Mouse (Mus musculus): ENCODE measurements around the gene Hsd17b3. TPM values are rescaled to one million over a fixed set of nuclear protein-coding genes. Genes with fewer than 3 reads are reported as not detected.
A peak's percentile ranks its signal among the peaks of the same experiment; 100 is the strongest.

Gene Hsd17b3
- polyA plus RNA-seq, 1 experiment from 2014 or later: not detected

GRCm38 (mm10) chr13:64038114-64038513 is 50.9 kb downstream of the Hsd17b3 start:
- H3K27ac ChIP-seq (replicated peaks): no peak overlapping the region
- peaks cover 47% of the 10 kb centered on the region for H3K27me3 ChIP-seq
- H3K9me3 ChIP-seq: no peaks in the 10 kb centered on the region
- ATAC-seq (ENCODE audit: low FRiP score, low read depth): no peak
- H3K4me2 ChIP-seq (replicated peaks): no peak overlapping the region
- H3K4me3 ChIP-seq: no peak overlapping the region
- 0 out of 2 replicates have a peak, but pooled peaks cover 4% of the 10 kb centered on the region for H3K4me1 ChIP-seq
- no peak overlapping the region for H3K9ac ChIP-seq (replicated peaks)
- H3K36me3 ChIP-seq: no peaks in the 10 kb centered on the region

DNA sequence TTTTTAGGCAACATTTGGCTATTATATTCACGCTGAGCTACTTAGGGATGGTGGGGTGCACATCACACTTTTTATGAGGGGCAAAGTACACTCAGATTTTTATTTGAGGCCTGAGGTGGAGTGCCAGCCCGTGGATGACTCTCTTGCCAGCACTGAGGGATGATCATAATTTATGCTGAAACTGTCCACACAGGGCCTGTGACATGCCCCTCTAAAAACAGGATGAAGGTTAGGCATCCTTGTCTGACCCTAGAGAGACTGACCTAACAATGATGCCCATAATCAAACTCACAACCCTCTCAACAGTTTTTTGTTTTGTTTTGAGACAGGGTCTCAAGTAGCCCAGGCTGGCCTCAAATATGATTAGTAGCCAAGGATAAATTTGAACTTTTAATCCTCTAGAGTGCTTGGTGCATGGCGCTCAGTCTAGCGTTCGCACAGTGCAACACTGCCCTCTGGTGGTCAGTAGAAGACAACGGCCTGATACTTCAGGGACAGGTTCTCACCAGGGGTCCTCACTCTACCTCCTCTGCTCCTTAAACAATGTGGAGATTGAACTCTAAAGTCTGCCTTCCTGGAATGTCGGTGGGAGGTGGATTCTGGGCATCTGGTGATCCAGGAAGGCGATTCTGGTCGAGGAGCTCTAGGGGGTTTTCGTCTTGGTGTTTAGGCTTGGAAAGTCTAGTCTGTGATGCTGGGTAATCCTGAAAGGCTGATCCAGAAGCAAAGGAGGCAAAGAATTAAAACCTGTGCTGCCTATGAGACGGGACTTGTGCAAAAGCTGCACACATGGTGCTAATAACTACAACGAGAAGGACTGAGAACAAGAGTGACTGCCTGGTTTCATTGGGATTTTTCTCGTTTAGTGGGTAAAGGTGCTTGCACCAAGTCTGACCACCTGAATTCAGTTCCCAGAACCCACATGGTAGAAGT is 52.7 kb downstream of the Hsd17b3 start:
- H3K9ac ChIP-seq (replicated peaks): no peak overlapping the region
- peaks cover 47% of the 10 kb centered on the region for H3K27me3 ChIP-seq
- no peak overlapping the region for H3K27ac ChIP-seq (replicated peaks)
- ATAC-seq (ENCODE audit: low FRiP score, low read depth): peak; percentile 87
- H3K9me3 ChIP-seq: no peaks in the 10 kb centered on the region
- 0 out of 2 replicates have a peak, but pooled peaks cover 4% of the 10 kb centered on the region for H3K4me1 ChIP-seq
- no peak overlapping the region for H3K4me2 ChIP-seq (replicated peaks)
- H3K4me3 ChIP-seq: no peak overlapping the region
- H3K36me3 ChIP-seq: no peaks in the 10 kb centered on the region
- 18% methylated on average over 13 of the region's 13 CpGs for WGBS

DNA sequence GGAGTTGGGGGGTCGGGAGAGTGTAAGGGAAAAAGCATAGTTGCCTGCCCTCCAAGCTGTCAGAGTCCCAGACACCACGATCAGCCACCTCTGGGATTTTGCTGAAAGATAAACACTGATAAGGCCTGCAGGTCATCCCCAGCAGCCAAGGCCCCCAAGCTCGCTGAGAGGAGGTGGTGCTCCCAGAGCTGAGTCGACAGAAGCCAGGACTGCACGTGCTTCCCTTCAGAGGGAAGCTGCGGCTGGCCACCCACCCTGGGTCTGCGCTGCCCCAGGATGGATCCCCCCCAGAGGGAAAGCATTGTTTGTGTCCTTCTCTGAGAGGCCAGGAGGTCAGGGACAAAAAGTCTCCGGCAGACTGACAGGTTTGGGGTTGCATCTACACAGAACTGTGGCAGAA is 54.0 kb downstream of the Hsd17b3 start:
- no peak overlapping the region for H3K9ac ChIP-seq (replicated peaks)
- no peak overlapping the region for H3K27ac ChIP-seq (replicated peaks)
- H3K4me2 ChIP-seq (replicated peaks): no peak overlapping the region

DNA sequence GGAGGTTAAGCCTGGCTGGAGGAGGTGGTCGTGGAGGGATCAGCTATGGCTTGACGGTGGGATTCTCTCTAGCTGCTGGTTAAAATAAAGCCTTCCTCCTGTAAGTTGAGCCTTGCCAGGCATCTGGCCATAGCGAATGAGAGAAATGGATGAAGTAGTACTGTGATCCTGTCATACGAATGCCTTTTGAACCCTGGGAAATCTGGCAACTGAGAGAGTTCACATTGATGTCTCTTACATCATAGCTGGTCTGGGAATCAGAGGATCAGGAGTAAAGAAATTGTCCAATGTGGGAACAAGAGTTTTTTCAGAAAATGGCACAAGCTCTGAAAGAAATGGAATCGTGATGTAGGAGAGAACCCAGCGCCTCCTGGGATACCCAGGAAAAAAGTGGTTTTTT is 55.1 kb downstream of the Hsd17b3 start:
- Histone ChIP-seq H3K27me3 (peaks cover 47% of the 10 kb centered on the region), H3K27ac (replicated peaks) (no peak overlapping the region), H3K36me3 (no peaks in the 10 kb centered on the region), H3K4me1 (0 out of 2 replicates have a peak, but pooled peaks cover 4% of the 10 kb centered on the region), H3K4me2 (replicated peaks) (no peak overlapping the region), H3K9me3 (no peaks in the 10 kb centered on the region), H3K4me3 (no peak overlapping the region), H3K9ac (replicated peaks) (no peak overlapping the region)
- ATAC-seq (ENCODE audit: low FRiP score, low read depth): no peak
- 86% methylated on average over 6 of the region's 6 CpGs for WGBS

More for the DNA sequence above, 54.0 kb downstream of the Hsd17b3 start:
- no peak for ATAC-seq (ENCODE audit: low FRiP score, low read depth)
- no peaks in the 10 kb centered on the region for H3K36me3 ChIP-seq
- peaks cover 47% of the 10 kb centered on the region for H3K27me3 ChIP-seq
- H3K9me3 ChIP-seq: no peaks in the 10 kb centered on the region
- H3K4me1 ChIP-seq: 0 out of 2 replicates have a peak, but pooled peaks cover 4% of the 10 kb centered on the region
- H3K4me3 ChIP-seq: no peak overlapping the region
- 11% methylated on average over 8 of the region's 8 CpGs for WGBS

GRCm38 (mm10) chr13:64033181-64033580 is 55.8 kb downstream of the Hsd17b3 start:
- Histone ChIP-seq H3K4me2 (replicated peaks) (no peak overlapping the region), H3K9ac (replicated peaks) (no peak overlapping the region), H3K27ac (replicated peaks) (no peak overlapping the region), H3K4me1 (0 out of 2 replicates have a peak, but pooled peaks cover 4% of the 10 kb centered on the region), H3K36me3 (no peaks in the 10 kb centered on the region), H3K9me3 (no peaks in the 10 kb centered on the region), H3K27me3 (peaks cover 47% of the 10 kb centered on the region), H3K4me3 (no peak overlapping the region)
- WGBS: 86% methylated on average over 4 of the region's 4 CpGs
- no peak for ATAC-seq (ENCODE audit: low FRiP score, low read depth)

DNA sequence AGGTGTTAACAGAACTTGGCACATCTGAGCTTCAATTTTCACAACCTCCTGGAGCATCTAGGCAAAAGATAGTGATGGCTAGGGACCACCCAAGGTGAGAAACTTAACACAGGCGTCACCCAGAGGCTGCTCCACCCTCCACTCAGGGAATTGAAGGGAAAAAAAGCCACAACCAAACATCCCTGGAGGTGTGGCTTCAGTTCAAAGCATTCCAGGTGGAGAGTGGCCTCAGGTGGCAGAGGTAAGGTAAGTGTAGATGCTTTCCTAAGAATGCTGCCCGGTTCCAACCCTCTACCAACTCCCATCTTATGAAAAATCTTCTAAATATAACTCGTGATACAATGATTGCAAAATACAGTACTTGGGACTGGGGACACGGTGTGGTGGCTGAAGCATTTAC is 57.8 kb downstream of the Hsd17b3 start:
- H3K36me3 ChIP-seq: no peaks in the 10 kb centered on the region
- peaks cover 31% of the 10 kb centered on the region for H3K27me3 ChIP-seq
- WGBS: 82% methylated on average over 4 of the region's 4 CpGs
- no peaks in the 10 kb centered on the region for H3K9me3 ChIP-seq
- 0 out of 2 replicates have a peak, but pooled peaks cover 4% of the 10 kb centered on the region for H3K4me1 ChIP-seq
- H3K4me2 ChIP-seq (replicated peaks): no peak overlapping the region
- no peak overlapping the region for H3K27ac ChIP-seq (replicated peaks)
- ATAC-seq (ENCODE audit: low FRiP score, low read depth): no peak
- no peak overlapping the region for H3K9ac ChIP-seq (replicated peaks)
- no peak overlapping the region for H3K4me3 ChIP-seq

DNA sequence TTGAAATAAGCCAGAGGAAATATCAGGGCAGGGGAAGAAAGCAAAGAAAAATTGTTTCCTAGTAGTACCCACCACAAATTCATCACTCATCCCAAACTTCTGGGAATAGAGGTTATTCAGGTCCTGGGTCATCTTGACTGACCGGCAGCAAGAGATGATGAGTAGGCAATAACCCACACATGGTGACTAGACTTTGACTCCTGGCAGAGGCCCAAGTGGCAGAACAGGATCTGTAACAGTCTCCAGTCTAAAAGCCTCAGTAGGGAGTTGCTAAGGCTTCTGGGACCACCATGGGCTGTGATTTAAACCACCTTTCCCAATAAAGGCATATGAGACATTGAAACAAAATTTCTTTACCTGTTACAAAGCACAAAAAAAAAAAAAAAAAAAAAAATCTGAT is 58.2 kb downstream of the Hsd17b3 start:
- Histone ChIP-seq H3K9ac (replicated peaks) (no peak overlapping the region), H3K36me3 (no peaks in the 10 kb centered on the region), H3K9me3 (no peaks in the 10 kb centered on the region), H3K4me3 (no peak overlapping the region), H3K4me2 (replicated peaks) (no peak overlapping the region), H3K27me3 (peaks cover 27% of the 10 kb centered on the region), H3K27ac (replicated peaks) (no peak overlapping the region), H3K4me1 (0 out of 2 replicates have a peak, but pooled peaks cover 4% of the 10 kb centered on the region)
- WGBS: 88% methylated on average over 1 of the region's 1 CpGs
- no peak for ATAC-seq (ENCODE audit: low FRiP score, low read depth)

DNA sequence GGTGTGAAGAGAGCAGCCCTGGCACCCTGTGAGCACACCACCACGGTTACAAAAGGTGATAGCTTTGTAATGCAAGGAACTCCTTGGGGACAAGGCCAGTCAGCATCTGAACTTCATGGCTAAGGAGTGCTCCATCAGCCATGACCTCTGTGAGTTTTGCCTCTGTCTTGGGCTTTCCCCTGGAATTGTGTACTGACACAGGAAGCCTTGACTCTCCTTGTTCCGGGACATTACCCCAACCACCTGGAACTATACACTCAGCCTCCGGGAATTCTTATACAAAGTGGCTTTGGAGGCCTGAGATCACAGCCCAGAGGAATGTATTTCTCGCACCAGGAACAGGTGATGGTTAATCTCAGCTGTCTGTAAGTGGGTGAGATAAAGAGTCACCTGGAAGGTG is 64.2 kb downstream of the Hsd17b3 start:
- Histone ChIP-seq H3K9me3 (no peaks in the 10 kb centered on the region), H3K27ac (replicated peaks) (no peak overlapping the region), H3K4me1 (peaks cover 7% of the 10 kb centered on the region), H3K27me3 (no peaks in the 10 kb centered on the region), H3K9ac (replicated peaks) (no peak overlapping the region), H3K4me3 (no peak overlapping the region), H3K36me3 (no peaks in the 10 kb centered on the region), H3K4me2 (replicated peaks) (no peak overlapping the region)
- WGBS: 81% methylated on average over 4 of the region's 4 CpGs
- ATAC-seq (ENCODE audit: low FRiP score, low read depth): no peak

DNA sequence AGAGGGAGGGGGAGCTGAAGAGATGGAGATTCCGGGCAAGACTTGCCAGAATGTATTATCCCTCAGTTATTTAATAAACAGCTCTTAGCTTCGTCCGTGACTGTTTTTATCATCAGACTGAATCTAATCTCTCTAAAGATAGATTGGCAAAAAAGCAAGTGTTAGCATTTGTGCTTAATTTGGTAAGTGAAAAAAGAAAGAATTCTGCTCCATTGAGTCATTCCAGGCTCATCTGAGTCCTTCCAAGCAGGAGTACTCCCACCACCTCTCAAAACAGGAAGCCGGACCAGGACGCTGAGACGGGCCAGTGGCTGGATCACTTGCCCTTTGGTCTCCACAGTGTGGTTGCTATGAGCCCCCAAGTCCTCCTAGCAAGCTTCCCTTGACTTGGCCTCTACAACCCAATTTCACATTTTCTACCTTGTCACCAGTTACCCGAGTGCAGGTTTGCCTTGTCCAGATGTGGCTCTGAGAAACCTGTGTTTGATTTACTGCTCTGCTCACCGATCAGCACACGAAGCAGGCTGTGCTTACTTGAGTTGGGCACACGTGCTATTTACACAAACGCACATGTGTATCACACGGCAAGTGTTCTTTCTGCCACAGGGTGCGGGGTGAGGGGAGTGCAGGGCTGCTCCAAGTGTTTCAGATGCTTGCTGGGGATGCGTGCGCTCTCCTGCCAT is 66.1 kb downstream of the Hsd17b3 start:
- peaks cover 7% of the 10 kb centered on the region for H3K4me1 ChIP-seq
- H3K27me3 ChIP-seq: no peaks in the 10 kb centered on the region
- WGBS: 86% methylated on average over 15 of the region's 15 CpGs
- ATAC-seq (ENCODE audit: low FRiP score, low read depth): no peak
- no peak overlapping the region for H3K4me2 ChIP-seq (replicated peaks)
- no peak overlapping the region for H3K9ac ChIP-seq (replicated peaks)
- no peaks in the 10 kb centered on the region for H3K36me3 ChIP-seq
- no peak overlapping the region for H3K27ac ChIP-seq (replicated peaks)
- H3K9me3 ChIP-seq: no peaks in the 10 kb centered on the region
- no peak overlapping the region for H3K4me3 ChIP-seq

DNA sequence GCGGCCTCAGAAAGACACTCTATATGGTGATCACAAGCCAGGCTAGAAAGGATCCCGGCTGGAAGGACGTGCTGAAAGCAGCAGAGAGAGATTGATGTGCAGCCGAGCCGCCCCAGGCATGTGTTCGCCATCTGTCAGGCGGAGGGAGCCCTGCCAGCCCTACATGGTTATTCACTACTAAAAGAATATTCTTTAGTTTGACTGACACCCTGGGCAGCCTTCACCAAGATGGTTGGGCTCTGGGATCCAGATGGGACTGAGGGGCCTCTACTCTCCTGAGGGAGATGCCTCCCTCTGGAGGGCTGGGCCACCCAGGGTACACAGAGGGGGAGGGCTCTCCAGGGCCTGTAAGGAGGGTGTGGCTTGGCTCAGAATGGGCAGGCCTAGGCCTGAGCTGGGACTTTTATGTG is 68.1 kb downstream of the Hsd17b3 start:
- peak; percentile 93 for ATAC-seq (ENCODE audit: low FRiP score, low read depth)
- Histone ChIP-seq H3K27me3 (no peaks in the 10 kb centered on the region), H3K9ac (replicated peaks) (no peak overlapping the region), H3K9me3 (no peaks in the 10 kb centered on the region), H3K27ac (replicated peaks) (peak overlapping the region; percentile 50), H3K4me2 (replicated peaks) (no peak overlapping the region), H3K36me3 (no peaks in the 10 kb centered on the region), H3K4me3 (no peak overlapping the region), H3K4me1 (peaks cover 7% of the 10 kb centered on the region)
- WGBS: 46% methylated on average over 7 of the region's 7 CpGs

- no peak for ATAC-seq (ENCODE audit: low FRiP score, low read depth)
- WGBS: 81% methylated on average over 10 of the region's 10 CpGs
- H3K4me1 ChIP-seq: peaks cover 7% of the 10 kb centered on the region
- no peaks in the 10 kb centered on the region for H3K27me3 ChIP-seq
- H3K9me3 ChIP-seq: no peaks in the 10 kb centered on the region
- H3K27ac ChIP-seq (replicated peaks): no peak overlapping the region
- H3K36me3 ChIP-seq: no peaks in the 10 kb centered on the region
- no peak overlapping the region for H3K4me2 ChIP-seq (replicated peaks)
- no peak overlapping the region for H3K4me3 ChIP-seq
- H3K9ac ChIP-seq (replicated peaks): no peak overlapping the region
Measured at GRCm38 (mm10) chr13:64018586-64019141, 70.4 kb downstream of the Hsd17b3 start.

DNA sequence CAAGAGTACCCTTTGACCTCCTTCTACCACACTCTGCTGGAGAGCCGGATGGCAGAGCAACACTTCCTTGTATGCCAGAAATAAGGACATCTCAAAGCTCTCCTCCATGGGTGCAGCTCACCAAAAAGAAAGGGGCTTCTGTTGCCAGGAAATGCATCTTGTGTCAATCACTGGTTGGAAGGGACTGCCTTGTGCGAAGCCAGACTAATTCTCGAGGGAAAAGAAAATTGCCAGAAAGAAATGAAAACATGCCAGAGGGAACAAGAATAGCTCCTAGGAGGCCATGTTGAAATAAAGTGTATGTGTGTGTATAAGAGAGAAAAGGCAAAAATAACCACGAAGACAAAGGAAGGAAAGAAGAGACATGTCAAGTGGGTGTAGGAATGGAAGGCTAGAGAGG is 73.0 kb downstream of the Hsd17b3 start:
- H3K4me2 ChIP-seq (replicated peaks): no peak overlapping the region
- no peak overlapping the region for H3K4me3 ChIP-seq
- peaks cover 5% of the 10 kb centered on the region for H3K4me1 ChIP-seq
- WGBS: 76% methylated on average over 4 of the region's 4 CpGs
- H3K9me3 ChIP-seq: no peaks in the 10 kb centered on the region
- no peaks in the 10 kb centered on the region for H3K27me3 ChIP-seq
- H3K9ac ChIP-seq (replicated peaks): no peak overlapping the region
- no peak for ATAC-seq (ENCODE audit: low FRiP score, low read depth)
- H3K36me3 ChIP-seq: no peaks in the 10 kb centered on the region
- no peak overlapping the region for H3K27ac ChIP-seq (replicated peaks)

Data from midbrain, embryonic 12.5 days (tissue).